Mouse (Mus musculus) lung, embryonic 14.5 days (tissue): ENCODE measurements at regions not wholly inside any gene's neighbourhood (a gene's known extent, or its start where the extent isn't known, plus 50 kb on each side); places are given as distances from the start of the nearest gene placed in this dataset.

Experiments used
- ATAC-seq: fragments of 200-750 bp; cut with Nextera tagmentation; 2 replicates; pipeline ENCODE4 v1.8.0; 2017; ENCODE audit warnings: mild to moderate bottlenecking, moderate TSS enrichment, moderate library complexity; ENCODE audit not compliant: insufficient read depth
- DNase-seq: peaks from one replicate; pipeline ENCODE4 v3.0.0-alpha.2; 2015
- H3K27ac ChIP-seq: fragments of 300-500 bp; sonication (generic); 2 replicates; pipeline ENCODE4 v1.5.1; 2014; ENCODE audit warnings: low read depth, mild to moderate bottlenecking, moderate library complexity
- H3K27me3 ChIP-seq: fragments of 300-500 bp; sonication (generic); 2 replicates; pipeline ENCODE4 v1.6.1; 2014; ENCODE audit warnings: low read length, control low read depth; ENCODE audit not compliant: insufficient read depth
- H3K36me3 ChIP-seq: fragments of 300-500 bp; sonication (generic); 2 replicates; pipeline ENCODE4 v1.6.1; 2014; ENCODE audit warnings: control low read depth; ENCODE audit not compliant: insufficient read depth
- H3K4me1 ChIP-seq: fragments of 300-500 bp; sonication (generic); 2 replicates; pipeline ENCODE4 v1.6.1; 2014; ENCODE audit warnings: antibody characterized with exemption, control low read depth; ENCODE audit not compliant: insufficient read depth
- H3K4me2 ChIP-seq: fragments of 300-500 bp; sonication (generic); 2 replicates; pipeline ENCODE4 v1.6.1; 2014; ENCODE audit warnings: mild to moderate bottlenecking
- H3K4me3 ChIP-seq: fragments of 300-500 bp; sonication (generic); 2 replicates; pipeline ENCODE4 v1.5.1; 2014; ENCODE audit warnings: low read depth, low read length
- H3K9ac ChIP-seq: fragments of 300-500 bp; sonication (generic); 2 replicates; pipeline ENCODE4 v1.6.1; 2014
- H3K9me3 ChIP-seq: fragments of 300-500 bp; sonication (generic); 2 replicates; pipeline ENCODE4 v1.6.1; 2016; ENCODE audit warnings: low read depth, low read length, control low read depth
- CTCF ChIP-seq: IDR thresholded peaks from 2 replicates; pipeline ENCODE4 v1.5.1; 2016; ENCODE audit warnings: antibody characterized with exemption, low read depth
- whole genome bisulfite sequencing: fragments of 180-500 bp; shearing (Covaris S2); extraction: QIAGEN DNeasy Blood & Tissue Kit; methylation state at CpG from one replicate; pipeline ENCODE4 v1.1.7; 2014; 5-methylcytosine and 5-hydroxymethylcytosine counted together

DNA sequence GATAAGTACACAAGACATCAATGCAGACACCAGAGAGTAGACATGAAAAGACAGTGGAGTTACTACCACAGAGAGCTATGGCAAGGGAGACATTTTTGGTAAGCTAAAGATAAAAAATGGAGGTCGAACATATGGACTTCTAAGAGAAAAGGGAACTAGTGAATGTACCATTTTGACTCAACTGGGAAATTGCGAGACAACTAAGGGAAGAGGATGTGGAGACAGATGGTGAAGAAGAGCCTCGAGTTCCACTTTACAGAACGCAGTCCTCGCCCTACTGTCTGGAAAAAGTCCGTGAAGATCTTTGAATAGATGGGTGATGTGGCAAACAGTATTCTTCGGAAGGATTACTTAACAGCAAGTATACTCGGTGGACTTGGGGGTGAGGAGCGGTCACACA lies 181.2 kb upstream of the Mpped2 start:
- no peaks in the 10 kb centered on the region for H3K27me3 ChIP-seq
- H3K9me3 ChIP-seq = no peaks in the 10 kb centered on the region
- no peak overlapping the region for H3K4me2 ChIP-seq
- H3K4me3 ChIP-seq = no peak overlapping the region
- 83% methylated on average over 9 of the region's 9 CpGs for WGBS
- no peak overlapping the region for H3K9ac ChIP-seq
- no peaks in the 10 kb centered on the region for H3K4me1 ChIP-seq
- DNase-seq (no peak), ATAC-seq (no peak)
- H3K36me3 ChIP-seq = no peaks in the 10 kb centered on the region
- no peak for TF ChIP-seq CTCF
- H3K27ac ChIP-seq = no peak overlapping the region

DNA sequence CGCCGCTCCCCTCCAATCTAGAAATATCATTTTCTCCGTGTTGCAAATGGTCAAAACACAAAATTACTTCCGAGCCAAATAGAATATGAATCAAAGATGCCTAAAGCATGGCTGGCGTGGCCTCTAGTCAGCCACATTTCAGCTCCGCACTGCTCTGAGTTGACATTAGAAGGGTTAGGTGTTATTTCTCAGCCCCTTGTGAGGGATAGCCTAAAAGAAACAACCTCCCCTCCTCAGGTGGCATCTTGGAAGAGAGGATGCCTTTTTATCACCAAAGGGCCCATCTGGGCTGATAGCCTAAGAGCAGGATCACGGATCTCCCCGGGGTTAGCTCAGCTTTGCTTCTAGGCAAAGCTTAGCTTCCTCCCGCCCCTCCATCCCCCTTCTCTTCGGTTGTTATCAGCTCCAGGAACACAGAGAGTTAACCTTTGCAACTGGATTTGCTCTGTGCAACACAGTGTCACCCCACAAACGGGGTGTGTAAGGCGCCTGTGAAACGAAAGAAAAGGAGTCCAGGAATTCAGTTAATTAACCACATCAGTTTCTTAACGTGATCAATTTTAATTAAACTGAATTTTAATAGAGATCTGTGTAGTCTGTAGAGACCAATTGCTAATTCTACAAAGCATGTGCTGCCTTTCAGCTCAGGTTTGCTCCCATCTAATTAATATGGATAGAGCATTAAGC lies 180.6 kb upstream of the Mpped2 start:
- Histone ChIP-seq H3K36me3 (no peaks in the 10 kb centered on the region), H3K27ac (no peak overlapping the region), H3K27me3 (no peaks in the 10 kb centered on the region), H3K9me3 (no peaks in the 10 kb centered on the region), H3K4me1 (no peaks in the 10 kb centered on the region), H3K9ac (no peak overlapping the region), H3K4me3 (no peak overlapping the region), H3K4me2 (no peak overlapping the region)
- no peak for DNase-seq
- 37% methylated on average over 14 of the region's 14 CpGs for WGBS
- no peak for ATAC-seq
- TF ChIP-seq CTCF = no peak

DNA sequence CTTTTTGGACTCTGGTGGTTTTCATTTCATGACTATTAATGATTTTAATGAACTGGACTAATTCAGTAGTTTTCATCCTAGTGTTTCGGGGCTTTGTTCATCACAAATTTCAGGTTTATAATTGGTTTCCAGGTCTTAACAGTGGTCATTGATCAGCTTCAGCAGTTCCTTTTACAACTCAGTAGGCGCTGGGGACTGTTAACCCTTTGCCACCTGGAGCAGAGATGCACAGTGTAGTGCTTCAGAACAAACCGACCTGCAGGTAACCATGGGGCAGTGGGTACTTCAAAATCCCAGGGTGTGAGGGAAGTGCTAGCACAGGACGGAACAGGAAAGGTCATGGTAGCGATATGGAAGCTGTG lies 180.1 kb upstream of the Mpped2 start:
- no peak overlapping the region for H3K9ac ChIP-seq
- no peak for ATAC-seq
- no peak for TF ChIP-seq CTCF
- H3K4me1 ChIP-seq = no peaks in the 10 kb centered on the region
- H3K9me3 ChIP-seq = no peaks in the 10 kb centered on the region
- H3K27me3 ChIP-seq = no peaks in the 10 kb centered on the region
- WGBS = 52% methylated on average over 5 of the region's 5 CpGs
- no peaks in the 10 kb centered on the region for H3K36me3 ChIP-seq
- no peak for DNase-seq
- no peak overlapping the region for H3K4me3 ChIP-seq
- no peak overlapping the region for H3K4me2 ChIP-seq
- no peak overlapping the region for H3K27ac ChIP-seq

DNA sequence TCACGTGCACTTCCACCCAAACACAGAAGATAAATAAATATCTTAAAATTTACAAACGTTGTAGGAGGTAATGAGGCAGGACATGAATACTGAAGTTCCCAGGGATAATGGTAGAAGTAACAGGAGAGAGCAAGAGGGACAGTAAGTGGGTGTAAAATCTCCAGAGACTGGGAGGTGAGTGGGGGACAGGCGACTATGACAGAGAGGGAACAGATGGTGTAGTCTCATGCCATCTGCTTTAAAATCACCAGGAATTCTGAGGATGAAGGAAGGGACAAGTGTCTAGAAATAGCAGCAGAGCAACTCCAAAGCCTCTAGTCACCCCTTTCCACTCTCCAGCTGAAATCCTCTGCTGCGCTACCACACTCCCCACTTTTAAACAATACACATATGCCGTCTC lies 175.8 kb upstream of the Mpped2 start:
- WGBS = 58% methylated on average over 5 of the region's 5 CpGs
- Histone ChIP-seq H3K4me2 (no peak overlapping the region), H3K9me3 (no peaks in the 10 kb centered on the region), H3K4me1 (no peaks in the 10 kb centered on the region), H3K36me3 (no peaks in the 10 kb centered on the region), H3K4me3 (no peak overlapping the region), H3K9ac (no peak overlapping the region), H3K27me3 (no peaks in the 10 kb centered on the region), H3K27ac (no peak overlapping the region)
- no peak for DNase-seq
- ATAC-seq = no peak
- no peak for TF ChIP-seq CTCF

DNA sequence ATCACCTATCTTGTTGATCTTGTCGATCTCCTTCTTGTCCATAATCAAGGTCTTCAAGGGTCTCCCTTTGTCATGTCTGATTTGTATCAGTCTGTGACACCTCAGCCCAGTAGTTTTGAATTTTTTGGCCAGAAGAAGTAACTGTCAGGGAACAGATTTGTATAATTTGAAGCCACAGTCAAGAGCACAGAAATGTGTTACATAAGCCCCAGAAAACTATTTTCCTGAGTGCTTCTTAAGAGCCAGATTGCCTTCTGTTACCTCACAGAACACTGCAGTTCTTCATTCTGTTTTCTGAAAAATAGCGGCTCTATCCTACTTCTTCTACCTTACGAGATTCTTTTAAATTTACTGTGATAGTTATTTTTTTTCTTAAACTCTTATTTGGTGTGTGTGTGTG lies 170.1 kb upstream of the Mpped2 start:
- no peak for TF ChIP-seq CTCF
- H3K4me3 ChIP-seq = no peak overlapping the region
- H3K9me3 ChIP-seq = no peaks in the 10 kb centered on the region
- no peaks in the 10 kb centered on the region for H3K36me3 ChIP-seq
- H3K27ac ChIP-seq = no peak overlapping the region
- ATAC-seq = no peak
- H3K4me1 ChIP-seq = no peaks in the 10 kb centered on the region
- no peak overlapping the region for H3K4me2 ChIP-seq
- WGBS = 85% methylated on average over 3 of the region's 3 CpGs
- no peak for DNase-seq
- no peak overlapping the region for H3K9ac ChIP-seq
- no peaks in the 10 kb centered on the region for H3K27me3 ChIP-seq

DNA sequence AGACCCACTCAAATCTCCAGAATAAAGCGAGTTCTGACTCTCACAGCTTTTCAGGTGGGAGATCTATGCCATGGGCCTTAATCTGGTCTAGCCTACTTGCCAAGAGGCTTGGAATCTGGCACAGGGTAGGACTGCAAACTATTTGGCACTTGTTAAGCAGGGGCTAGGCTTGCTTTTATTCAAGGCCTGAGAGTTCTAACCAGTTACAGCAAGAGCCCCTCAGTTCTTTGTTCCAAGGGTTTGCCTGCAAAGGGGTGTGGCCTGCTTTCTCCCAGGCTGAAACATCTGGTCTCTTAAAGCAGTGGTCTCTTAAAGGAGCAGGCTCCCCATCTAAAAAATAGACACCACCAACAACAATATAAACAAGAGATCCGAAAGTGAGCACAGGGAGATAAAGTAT lies 166.1 kb upstream of the Mpped2 start:
- no peaks in the 10 kb centered on the region for H3K36me3 ChIP-seq
- H3K4me3 ChIP-seq = no peak overlapping the region
- no peak overlapping the region for H3K4me2 ChIP-seq
- 0 out of 2 replicates have a peak overlapping the region, but pooled peaks have one; percentile 46 for H3K27ac ChIP-seq
- H3K9me3 ChIP-seq = no peaks in the 10 kb centered on the region
- H3K27me3 ChIP-seq = no peaks in the 10 kb centered on the region
- TF ChIP-seq CTCF = no peak
- H3K9ac ChIP-seq = no peak overlapping the region
- DNase-seq (peak; percentile 60), ATAC-seq (peak; percentile 84)
- 41% methylated on average over 2 of the region's 2 CpGs for WGBS
- no peaks in the 10 kb centered on the region for H3K4me1 ChIP-seq

DNA sequence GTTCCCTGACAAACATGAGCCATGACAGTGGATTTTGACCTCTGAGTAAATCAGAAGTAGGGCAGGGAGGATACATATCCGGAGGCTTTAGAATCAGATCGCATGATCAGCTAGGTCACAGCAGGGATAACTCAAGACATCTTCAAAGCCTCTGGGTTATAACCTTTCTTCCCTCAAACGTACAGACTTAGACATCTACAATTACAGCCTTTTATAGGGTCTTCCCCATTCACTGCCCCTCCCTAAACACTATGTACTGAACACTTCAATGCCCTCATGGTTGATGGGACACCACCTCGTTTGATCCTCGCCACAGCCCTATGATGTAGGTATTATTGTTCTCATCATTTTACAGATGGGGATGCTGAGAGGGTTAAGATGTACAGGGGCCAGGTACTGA lies 163.8 kb upstream of the Mpped2 start:
- DNase-seq = no peak
- WGBS = 73% methylated on average over 5 of the region's 5 CpGs

DNA sequence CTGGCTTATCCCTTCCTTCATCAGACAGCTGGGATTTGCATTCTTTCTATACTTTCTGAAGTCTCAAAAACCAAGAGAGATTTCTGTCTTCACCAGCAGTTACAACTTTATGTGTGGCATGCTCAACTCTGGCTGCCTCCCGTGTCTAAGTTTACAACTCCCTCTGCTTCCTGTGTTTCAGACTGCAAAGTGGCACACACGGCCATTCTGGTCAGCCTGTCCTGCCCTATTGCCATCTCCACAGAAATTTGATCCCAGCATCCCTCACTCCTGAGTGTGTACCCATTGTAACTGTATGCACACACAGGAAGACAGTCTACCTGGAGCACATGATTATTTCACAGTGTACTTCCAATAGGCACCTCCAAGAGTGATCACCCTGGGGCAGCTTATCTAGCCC lies 163.3 kb upstream of the Mpped2 start:
- Histone ChIP-seq H3K9ac (no peak overlapping the region), H3K4me3 (no peak overlapping the region), H3K27me3 (no peaks in the 10 kb centered on the region), H3K27ac (no peak overlapping the region), H3K9me3 (no peaks in the 10 kb centered on the region), H3K36me3 (no peaks in the 10 kb centered on the region), H3K4me1 (no peaks in the 10 kb centered on the region), H3K4me2 (no peak overlapping the region)
- 41% methylated on average over 2 of the region's 2 CpGs for WGBS
- ATAC-seq (no peak), DNase-seq (no peak)
- TF ChIP-seq CTCF = no peak

More for the DNA sequence above, 163.8 kb upstream of the Mpped2 start:
- H3K4me1 ChIP-seq = no peaks in the 10 kb centered on the region
- TF ChIP-seq CTCF = no peak
- H3K9ac ChIP-seq = no peak overlapping the region
- no peaks in the 10 kb centered on the region for H3K36me3 ChIP-seq
- no peaks in the 10 kb centered on the region for H3K9me3 ChIP-seq
- no peak overlapping the region for H3K4me3 ChIP-seq
- no peaks in the 10 kb centered on the region for H3K27me3 ChIP-seq
- no peak overlapping the region for H3K4me2 ChIP-seq
- no peak for ATAC-seq
- H3K27ac ChIP-seq = no peak overlapping the region
